Mouse (Mus musculus) heart, embryonic 16.5 days (tissue): Measurements from ENCODE around the gene Gm45021. TPM values are rescaled to one million over a fixed set of nuclear protein-coding genes. Genes with fewer than 3 reads are reported as not detected.

ENCODE experiments used
- ATAC-seq: fragments of 200-750 bp; cut with Nextera tagmentation; replicated peaks from 2 replicates; pipeline ENCODE4 v1.8.0; 2017; ENCODE audit warnings: moderate number of reproducible peaks; ENCODE audit not compliant: insufficient read depth, low FRiP score; ENCODE audit errors: extremely low read depth
- H3K27ac ChIP-seq: fragments of 300-500 bp; sonication (generic); 2 replicates; pipeline ENCODE4 v1.5.1; 2014; ENCODE audit warnings: mild to moderate bottlenecking, low read length, control low read depth, moderate library complexity
- H3K27me3 ChIP-seq: fragments of 300-500 bp; sonication (generic); 2 replicates; pipeline ENCODE4 v1.6.1; 2014; ENCODE audit warnings: low read length, mixed read lengths; ENCODE audit not compliant: control insufficient read depth, insufficient read depth
- H3K36me3 ChIP-seq: fragments of 300-500 bp; sonication (generic); 2 replicates; pipeline ENCODE4 v1.6.1; 2014; ENCODE audit not compliant: control insufficient read depth, insufficient read depth
- H3K4me1 ChIP-seq: fragments of 300-500 bp; sonication (generic); 2 replicates; pipeline ENCODE4 v1.6.1; 2014; ENCODE audit warnings: low read length, mixed read lengths; ENCODE audit not compliant: control insufficient read depth, insufficient read depth
- H3K4me2 ChIP-seq: fragments of 300-500 bp; sonication (generic); 2 replicates; pipeline ENCODE4 v1.6.1; 2014; ENCODE audit warnings: low read depth, mild to moderate bottlenecking, control low read depth, low read length
- H3K4me3 ChIP-seq: fragments of 300-500 bp; sonication (generic); 2 replicates; pipeline ENCODE4 v1.5.1; 2014; ENCODE audit warnings: mild to moderate bottlenecking, control low read depth, low read length
- H3K9ac ChIP-seq: fragments of 300-500 bp; sonication (generic); 2 replicates; pipeline ENCODE4 v1.6.1; 2014; ENCODE audit warnings: low read length, control low read depth
- H3K9me3 ChIP-seq: fragments of 300-500 bp; sonication (generic); replicated peaks from 2 replicates; pipeline ENCODE4 v1.6.1; 2016; ENCODE audit warnings: low read length; ENCODE audit not compliant: control insufficient read depth
- WGBS: fragments of 180-500 bp; shearing (Covaris S2); extraction: QIAGEN DNeasy Blood & Tissue Kit; methylation state at CpG from one replicate; pipeline ENCODE4 v1.1.7; 2014; 5-methylcytosine and 5-hydroxymethylcytosine counted together
- polyA plus RNA-seq: library from polyadenylated mRNA; unstranded; fragments of >200 nt; fragmentation: Nextera tagmentation; extraction: Ambion mirVana; gene quantifications from 2 replicates; pipeline ENCODE4 v1.2.1, GENCODE M21; 2015

Gene Gm45021
- polyA plus RNA-seq, 1 experiment from 2014 or later, result not detected

GRCm38 (mm10) chr6:48601271-48602079 is 12.1 kb downstream of the Gm45021 start, which contains the start of gene Zfp775:
Gene Zfp775 (plus strand): TSS chr6:48602063.
- Histone ChIP-seq H3K4me2 (peak within 1 kb of the TSS; percentile 89), H3K27ac (peak within 1 kb of the TSS; percentile 89), H3K36me3 (peaks cover 35% of the 10 kb centered on the region), H3K4me1 (peaks cover 10% of the 10 kb centered on the region), H3K4me3 (peak within 1 kb of the TSS; percentile 93), H3K9ac (peak within 1 kb of the TSS; percentile 93), H3K9me3 (peaks cover 14% of the 10 kb centered on the region), H3K27me3 (no peaks in the 10 kb centered on the region)
- ATAC-seq, result peak; percentile 100
- 5% methylated on average over 42 of the region's 42 CpGs for WGBS

- Histone ChIP-seq H3K27ac (peak overlapping the region; percentile 89), H3K9me3 (peaks cover 6% of the 10 kb centered on the region), H3K4me3 (peak overlapping the region; percentile 93), H3K9ac (peak overlapping the region; percentile 93), H3K4me1 (peaks cover 10% of the 10 kb centered on the region), H3K27me3 (no peaks in the 10 kb centered on the region), H3K4me2 (peak overlapping the region; percentile 89), H3K36me3 (peaks cover 28% of the 10 kb centered on the region)
- peak; percentile 69 for ATAC-seq
- WGBS, result under 1% methylated on average over 28 of the region's 28 CpGs
Measured at GRCm38 (mm10) chr6:48602080-48602741, 12.8 kb downstream of the Gm45021 start.

- no peak overlapping the region for H3K4me2 ChIP-seq
- H3K36me3 ChIP-seq, result peaks cover under 1% of the 10 kb centered on the region; the same call in 1 of the 2 replicates
- WGBS, result 78% methylated on average over 2 of the region's 2 CpGs
Measured at GRCm38 (mm10) chr6:48608124-48608523, 18.7 kb downstream of the Gm45021 start.

GRCm38 (mm10) chr6:48609512-48609911 is 20.1 kb downstream of the Gm45021 start:
- H3K4me2 ChIP-seq, result no peak overlapping the region
- H3K27ac ChIP-seq, result no peak overlapping the region
- 41% methylated on average over 7 of the region's 7 CpGs for WGBS
- no peaks in the 10 kb centered on the region for H3K27me3 ChIP-seq
- no peak for ATAC-seq
- 0 out of 2 replicates have a peak overlapping the region, but pooled peaks have one; percentile 16 for H3K9ac ChIP-seq
- H3K4me1 ChIP-seq, result peaks cover 5% of the 10 kb centered on the region; the same call in 1 of the 2 replicates
- H3K36me3 ChIP-seq, result peaks cover 12% of the 10 kb centered on the region
- H3K9me3 ChIP-seq, result 0 out of 2 replicates have a peak, but pooled peaks cover 3% of the 10 kb centered on the region
- no peak overlapping the region for H3K4me3 ChIP-seq

More at GRCm38 (mm10) chr6:48608124-48608523, 18.7 kb downstream of the Gm45021 start:
- no peaks in the 10 kb centered on the region for H3K9me3 ChIP-seq
- no peak overlapping the region for H3K27ac ChIP-seq
- no peak for ATAC-seq
- H3K27me3 ChIP-seq, result no peaks in the 10 kb centered on the region
- H3K4me1 ChIP-seq, result peaks cover 5% of the 10 kb centered on the region; the same call in 1 of the 2 replicates
- no peak overlapping the region for H3K9ac ChIP-seq
- no peak overlapping the region for H3K4me3 ChIP-seq

GRCm38 (mm10) chr6:48610657-48611056 is 21.2 kb downstream of the Gm45021 start:
- Histone ChIP-seq H3K4me2 (no peak overlapping the region), H3K9me3 (0 out of 2 replicates have a peak, but pooled peaks cover 3% of the 10 kb centered on the region), H3K27me3 (no peaks in the 10 kb centered on the region), H3K4me3 (no peak overlapping the region), H3K36me3 (peaks cover 15% of the 10 kb centered on the region), H3K27ac (no peak overlapping the region), H3K4me1 (peaks cover 5% of the 10 kb centered on the region; the same call in 1 of the 2 replicates), H3K9ac (no peak overlapping the region)
- ATAC-seq, result no peak
- 79% methylated on average over 3 of the region's 3 CpGs for WGBS

- no peak overlapping the region for H3K27ac ChIP-seq
- H3K4me2 ChIP-seq, result no peak overlapping the region
- ATAC-seq, result no peak
- 76% methylated on average over 4 of the region's 4 CpGs for WGBS
- H3K27me3 ChIP-seq, result no peaks in the 10 kb centered on the region
- no peak overlapping the region for H3K4me3 ChIP-seq
- no peak overlapping the region for H3K9ac ChIP-seq
- H3K36me3 ChIP-seq, result peaks cover 21% of the 10 kb centered on the region
- peaks cover 5% of the 10 kb centered on the region; the same call in 1 of the 2 replicates for H3K4me1 ChIP-seq
- 0 out of 2 replicates have a peak, but pooled peaks cover 3% of the 10 kb centered on the region for H3K9me3 ChIP-seq
Measured at GRCm38 (mm10) chr6:48613464-48613863, 24.1 kb downstream of the Gm45021 start.

GRCm38 (mm10) chr6:48614756-48615155 is 25.3 kb downstream of the Gm45021 start:
- Histone ChIP-seq H3K4me3 (no peak overlapping the region), H3K36me3 (peaks cover 29% of the 10 kb centered on the region), H3K9ac (no peak overlapping the region), H3K27me3 (no peaks in the 10 kb centered on the region), H3K4me1 (no peaks in the 10 kb centered on the region), H3K9me3 (0 out of 2 replicates have a peak, but pooled peaks cover 3% of the 10 kb centered on the region), H3K27ac (no peak overlapping the region), H3K4me2 (no peak overlapping the region)
- 93% methylated on average over 5 of the region's 5 CpGs for WGBS
- ATAC-seq, result no peak

- no peak overlapping the region for H3K27ac ChIP-seq
- no peak overlapping the region for H3K4me2 ChIP-seq
- H3K4me1 ChIP-seq, result no peaks in the 10 kb centered on the region
- H3K9ac ChIP-seq, result no peak overlapping the region
- no peak for ATAC-seq
- no peaks in the 10 kb centered on the region for H3K9me3 ChIP-seq
- no peaks in the 10 kb centered on the region for H3K27me3 ChIP-seq
- H3K36me3 ChIP-seq, result peaks cover 26% of the 10 kb centered on the region
- 94% methylated on average over 30 of the region's 30 CpGs for WGBS
- H3K4me3 ChIP-seq, result no peak overlapping the region
Measured at GRCm38 (mm10) chr6:48620031-48620430, 30.6 kb downstream of the Gm45021 start.
